Mouse (Mus musculus) intestine, embryonic 16.5 days (tissue): ENCODE data around the gene Vmo1. TPM values are rescaled to one million over a fixed set of nuclear protein-coding genes. Genes with fewer than 3 reads are reported as not detected.
A peak's percentile ranks its signal among the peaks of the same experiment; 100 is the strongest.

ENCODE experiments used
- ATAC-seq: fragments of 200-750 bp; cut with Nextera tagmentation; 2 replicates; pipeline ENCODE4 v1.8.0; 2017; ENCODE audit warnings: moderate TSS enrichment, moderate library complexity
- H3K27ac ChIP-seq: fragments of 300-500 bp; sonication (generic); 2 replicates; pipeline ENCODE4 v1.5.1; 2014; ENCODE audit warnings: mild to moderate bottlenecking, low read length
- H3K27me3 ChIP-seq: fragments of 300-500 bp; sonication (generic); replicated peaks from 2 replicates; pipeline ENCODE4 v1.6.1; 2014; ENCODE audit warnings: low read length, control low read depth, mixed read lengths; ENCODE audit not compliant: control insufficient read depth, insufficient read depth
- H3K36me3 ChIP-seq: fragments of 300-500 bp; sonication (generic); 2 replicates; pipeline ENCODE4 v1.6.1; 2014; ENCODE audit warnings: low read length, control low read depth; ENCODE audit not compliant: control insufficient read depth, insufficient read depth
- H3K4me1 ChIP-seq: fragments of 300-500 bp; sonication (generic); 2 replicates; pipeline ENCODE4 v1.6.1; 2014; ENCODE audit warnings: low read length, control low read depth, mixed read lengths; ENCODE audit not compliant: control insufficient read depth, insufficient read depth
- H3K4me2 ChIP-seq: fragments of 300-500 bp; sonication (generic); 2 replicates; pipeline ENCODE4 v1.6.1; 2014; ENCODE audit warnings: low read depth, low read length, control low read depth
- H3K4me3 ChIP-seq: fragments of 300-500 bp; sonication (generic); 2 replicates; pipeline ENCODE4 v1.5.1; 2014; ENCODE audit warnings: mild to moderate bottlenecking, low read length
- H3K9ac ChIP-seq: fragments of 300-500 bp; sonication (generic); 2 replicates; pipeline ENCODE4 v1.6.1; 2014; ENCODE audit warnings: low read depth, low read length
- H3K9me3 ChIP-seq: fragments of 300-500 bp; sonication (generic); 2 replicates; pipeline ENCODE4 v1.6.1; 2016; ENCODE audit warnings: low read length, control low read depth; ENCODE audit not compliant: control insufficient read depth
- WGBS: fragments of 180-500 bp; shearing (Covaris S2); extraction: QIAGEN DNeasy Blood & Tissue Kit; methylation state at CpG from one replicate; pipeline ENCODE4 v1.1.7; 2014; 5-methylcytosine and 5-hydroxymethylcytosine counted together
- polyA plus RNA-seq: library from polyadenylated mRNA; unstranded; fragments of >200 nt; fragmentation: Nextera tagmentation; extraction: Ambion mirVana; gene quantifications from 2 replicates; pipeline ENCODE4 v1.2.1, GENCODE M21; 2015

Vmo1 gene
- 0.28 and 0.71 TPM in 2 replicates for polyA plus RNA-seq

DNA sequence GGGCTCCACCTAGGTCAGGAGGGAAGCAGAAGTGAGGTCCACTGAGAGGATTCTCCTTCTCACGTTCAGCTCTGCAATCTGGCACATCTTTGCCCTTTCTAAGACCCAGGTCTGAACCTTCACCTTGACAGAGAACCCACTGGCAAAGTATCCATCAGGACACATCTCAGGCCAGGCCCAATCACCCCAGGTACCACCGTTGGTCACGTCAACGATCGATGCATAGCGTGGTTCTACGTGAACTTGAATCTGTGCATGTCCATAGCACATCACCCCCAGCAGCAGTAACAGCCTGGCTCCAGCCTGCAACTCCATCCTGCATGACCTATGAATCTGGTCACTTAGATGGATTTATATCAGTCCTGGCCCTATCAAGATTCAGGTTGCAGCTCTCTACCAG, at the start of gene Vmo1:
Vmo1 (minus strand) TSS at position 329 of the 400 bp plus-strand sequence.
- H3K27me3 ChIP-seq: no peaks in the 10 kb centered on the region
- H3K36me3 ChIP-seq: no peaks in the 10 kb centered on the region
- no peaks in the 10 kb centered on the region for H3K9me3 ChIP-seq
- 88% methylated on average over 7 of the region's 7 CpGs for WGBS
- ATAC-seq: no peak
- H3K4me1 ChIP-seq: peaks cover 13% of the 10 kb centered on the region
- H3K27ac ChIP-seq: no peak within 1 kb of the TSS
- no peak within 1 kb of the TSS for H3K9ac ChIP-seq
- no peak within 1 kb of the TSS for H3K4me3 ChIP-seq
- no peak within 1 kb of the TSS for H3K4me2 ChIP-seq

DNA sequence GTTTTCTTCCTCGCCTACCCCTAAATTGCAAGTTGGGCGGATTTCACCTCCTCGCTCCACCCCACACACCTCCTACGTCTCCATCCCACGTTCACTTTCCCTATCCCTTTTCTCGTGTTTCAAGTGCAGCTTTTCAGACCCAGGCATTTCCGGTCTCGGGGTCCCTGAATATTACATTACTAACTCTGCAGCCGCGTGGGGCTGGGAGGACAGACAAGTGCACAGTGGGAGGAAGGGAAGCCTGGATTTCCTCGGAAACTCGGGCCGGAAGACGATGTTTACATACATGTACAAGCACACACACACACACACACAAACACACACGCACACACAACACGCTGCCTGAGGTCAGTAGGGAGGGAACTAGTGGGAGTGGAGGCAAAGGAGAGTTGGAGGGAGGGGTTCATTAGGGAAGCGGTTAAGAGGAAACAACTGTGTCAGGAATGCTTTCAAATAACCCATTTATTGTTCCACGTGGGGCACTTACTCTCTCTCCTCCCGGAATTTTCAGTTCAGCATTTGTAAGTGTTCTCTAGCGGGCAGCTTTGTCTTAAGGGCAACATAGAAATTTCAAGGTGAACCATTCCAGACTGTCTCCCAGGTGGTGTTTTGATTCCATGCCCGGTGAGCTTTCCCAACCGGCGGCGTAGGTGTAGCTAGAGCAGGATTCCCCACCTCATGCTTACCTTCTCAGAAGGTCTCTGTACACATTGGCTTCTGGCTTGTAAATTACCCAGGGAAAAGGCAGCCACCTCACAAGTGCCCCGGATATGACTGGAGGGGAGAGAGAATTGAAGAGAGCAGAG, 49.3 kb upstream of the Vmo1 start:
- no peaks in the 10 kb centered on the region for H3K36me3 ChIP-seq
- under 1% methylated on average over 25 of the region's 25 CpGs for WGBS
- H3K9me3 ChIP-seq: no peaks in the 10 kb centered on the region
- no peaks in the 10 kb centered on the region for H3K27me3 ChIP-seq
- peaks cover 26% of the 10 kb centered on the region for H3K4me1 ChIP-seq
- peak; percentile 24 for ATAC-seq
- peak overlapping the region; percentile 92 for H3K27ac ChIP-seq
- H3K9ac ChIP-seq: peak overlapping the region; percentile 88
- H3K4me2 ChIP-seq: peak overlapping the region; percentile 87
- H3K4me3 ChIP-seq: peak overlapping the region; percentile 74

DNA sequence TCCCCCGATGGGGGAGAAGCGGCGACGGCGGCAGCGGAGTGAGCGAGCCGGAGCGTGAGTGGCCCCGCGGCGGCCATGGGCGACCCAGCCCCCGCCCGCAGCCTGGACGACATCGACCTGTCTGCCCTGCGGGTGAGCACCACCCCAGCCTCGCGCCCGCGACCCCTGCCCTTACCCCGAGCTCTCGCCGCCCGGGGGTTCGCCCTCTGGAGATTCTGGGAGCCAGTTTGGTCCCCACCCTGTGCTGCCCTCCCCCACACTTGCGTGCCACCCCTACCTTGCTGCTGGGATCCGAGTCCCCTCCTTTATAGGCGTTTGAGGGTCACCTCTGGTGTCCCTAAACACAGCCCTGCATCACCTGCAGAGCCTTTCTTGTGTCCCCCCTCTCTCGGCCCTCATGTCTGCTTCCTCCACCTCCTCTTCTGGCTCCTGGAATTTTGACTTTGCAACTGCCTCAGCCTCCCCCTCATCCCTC, 48.6 kb upstream of the Vmo1 start:
- H3K9ac ChIP-seq: peak overlapping the region; percentile 88
- no peaks in the 10 kb centered on the region for H3K9me3 ChIP-seq
- peaks cover 26% of the 10 kb centered on the region for H3K4me1 ChIP-seq
- peak overlapping the region; percentile 87 for H3K4me2 ChIP-seq
- WGBS: under 1% methylated on average over 31 of the region's 31 CpGs
- no peaks in the 10 kb centered on the region for H3K36me3 ChIP-seq
- ATAC-seq: no peak; the same call in 1 of the 2 replicates
- H3K27me3 ChIP-seq: no peaks in the 10 kb centered on the region
- H3K27ac ChIP-seq: peak overlapping the region; percentile 92
- peak overlapping the region; percentile 74 for H3K4me3 ChIP-seq

DNA sequence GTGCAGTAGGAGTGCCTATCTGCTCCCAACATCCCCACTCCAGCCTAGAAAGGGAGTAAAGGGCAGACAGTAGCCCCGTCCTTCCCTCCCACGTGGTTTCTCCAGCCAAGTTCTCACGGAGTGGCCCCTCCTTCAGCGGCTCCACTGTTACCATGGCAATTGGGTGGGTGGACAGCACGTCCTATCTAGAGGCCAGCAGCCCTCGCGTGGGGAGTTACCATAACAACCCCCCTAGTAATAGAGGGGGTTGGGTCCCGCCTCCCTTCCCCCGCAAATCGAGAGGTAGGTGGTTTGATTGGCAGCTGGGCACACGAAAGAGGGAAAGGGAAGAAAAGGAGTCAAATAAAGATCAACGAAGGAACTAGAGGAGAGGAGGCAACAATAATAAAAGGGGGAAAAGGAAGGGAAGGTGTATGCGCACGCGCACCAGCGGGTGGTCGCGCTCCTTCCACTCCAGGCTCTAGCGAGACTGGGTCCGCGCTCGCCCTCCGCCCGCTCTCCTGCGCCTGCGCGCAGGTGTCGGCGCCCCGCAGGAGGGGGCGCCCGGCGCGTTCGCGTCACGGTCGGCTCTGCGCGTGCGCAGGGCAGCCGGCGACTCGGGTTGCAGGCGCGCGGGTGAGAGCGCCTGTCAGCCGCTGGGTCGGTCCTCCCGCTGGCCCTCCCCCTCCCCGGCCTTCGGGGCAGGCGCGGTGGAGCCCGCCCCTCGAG, 48.0 kb upstream of the Vmo1 start, which contains the start of gene Mink1:
Mink1 (plus strand) TSS at position 595 of the 708 bp plus-strand sequence.
- peak within 1 kb of the TSS; percentile 74 for H3K4me3 ChIP-seq
- H3K4me1 ChIP-seq: peaks cover 26% of the 10 kb centered on the region
- H3K36me3 ChIP-seq: no peaks in the 10 kb centered on the region
- no peaks in the 10 kb centered on the region for H3K9me3 ChIP-seq
- ATAC-seq: peak; percentile 91
- peak within 1 kb of the TSS; percentile 88 for H3K9ac ChIP-seq
- H3K27me3 ChIP-seq: no peaks in the 10 kb centered on the region
- peak within 1 kb of the TSS; percentile 92 for H3K27ac ChIP-seq
- H3K4me2 ChIP-seq: peak within 1 kb of the TSS; percentile 87
- under 1% methylated on average over 53 of the region's 57 CpGs for WGBS

DNA sequence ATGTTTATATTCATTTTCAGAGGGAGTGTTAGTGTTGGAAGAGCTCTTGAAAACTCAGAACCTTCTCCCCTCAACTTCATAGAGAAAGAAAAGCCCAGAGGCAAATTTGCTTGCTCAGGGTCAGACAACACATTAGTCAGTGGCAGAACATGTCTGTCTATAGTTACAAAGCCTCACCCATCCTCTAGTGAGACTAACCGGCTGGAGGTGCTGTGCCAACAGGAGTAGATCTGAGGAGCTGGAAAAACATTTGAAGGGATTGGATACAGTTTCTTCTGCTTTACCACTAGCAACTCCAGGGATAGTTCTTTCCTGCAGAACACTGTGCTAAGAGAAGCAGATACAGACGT, 47.5 kb upstream of the Vmo1 start:
- Histone ChIP-seq H3K27me3 (no peaks in the 10 kb centered on the region), H3K4me3 (peak overlapping the region; percentile 74), H3K27ac (peak overlapping the region; percentile 92), H3K36me3 (no peaks in the 10 kb centered on the region), H3K9me3 (no peaks in the 10 kb centered on the region), H3K4me2 (peak overlapping the region; percentile 87), H3K9ac (peak overlapping the region; percentile 88), H3K4me1 (peaks cover 26% of the 10 kb centered on the region)
- peak; percentile 32; the same call in 1 of the 2 replicates for ATAC-seq
- WGBS: 0% methylated on average over 2 of the region's 2 CpGs

DNA sequence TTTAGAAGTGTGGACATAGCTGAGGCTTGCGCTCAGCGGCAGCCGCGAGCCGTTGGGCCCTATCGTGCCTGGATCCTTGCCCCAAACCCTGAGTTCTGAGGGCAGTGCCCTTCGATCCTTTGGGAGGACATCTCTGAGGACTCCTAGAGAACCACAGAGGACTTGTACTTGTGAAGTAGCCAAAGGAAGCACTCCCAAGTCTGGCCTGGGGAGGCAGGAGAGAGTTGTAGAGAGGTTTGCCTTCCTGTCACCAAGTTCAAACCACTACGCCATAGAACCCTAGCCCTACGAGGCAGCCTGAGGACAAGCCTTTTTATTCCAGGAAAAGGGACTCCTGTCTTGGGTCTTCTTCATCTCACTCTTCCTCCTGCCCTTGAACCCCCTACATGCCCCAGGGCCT, 43.1 kb upstream of the Vmo1 start:
- ATAC-seq: no peak
- Histone ChIP-seq H3K4me2 (no peak overlapping the region), H3K9me3 (no peaks in the 10 kb centered on the region), H3K4me1 (peaks cover 7% of the 10 kb centered on the region; the same call in 1 of the 2 replicates), H3K36me3 (no peaks in the 10 kb centered on the region; the same call in 1 of the 2 replicates), H3K27me3 (no peaks in the 10 kb centered on the region), H3K9ac (no peak overlapping the region), H3K27ac (no peak overlapping the region), H3K4me3 (no peak overlapping the region)
- WGBS: 91% methylated on average over 9 of the region's 9 CpGs

DNA sequence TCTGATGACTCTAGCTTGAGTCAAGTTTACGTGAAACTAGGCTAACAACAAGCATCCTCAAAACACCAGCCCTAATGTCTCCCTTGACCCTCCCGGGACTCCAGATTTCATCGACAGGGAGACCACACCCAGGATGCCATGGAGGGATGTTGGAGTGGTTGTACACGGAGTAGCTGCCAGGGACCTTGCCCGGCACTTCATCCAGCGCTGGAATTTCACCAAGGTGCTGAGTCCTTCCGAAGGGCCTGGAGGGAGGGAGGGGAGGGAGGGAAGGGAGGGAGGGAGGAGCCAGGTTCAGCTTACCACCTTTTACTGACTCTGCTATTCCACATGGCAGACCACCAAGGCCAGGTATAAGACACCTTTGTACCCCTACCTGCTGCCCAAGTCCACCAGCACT, 39.5 kb upstream of the Vmo1 start:
- H3K36me3 ChIP-seq: no peaks in the 10 kb centered on the region; the same call in 1 of the 2 replicates
- no peak overlapping the region for H3K27ac ChIP-seq
- no peak overlapping the region for H3K9ac ChIP-seq
- no peak overlapping the region for H3K4me3 ChIP-seq
- no peak for ATAC-seq
- no peaks in the 10 kb centered on the region for H3K9me3 ChIP-seq
- H3K4me2 ChIP-seq: no peak overlapping the region
- no peaks in the 10 kb centered on the region for H3K27me3 ChIP-seq
- no peaks in the 10 kb centered on the region for H3K4me1 ChIP-seq
- WGBS: 35% methylated on average over 6 of the region's 7 CpGs

DNA sequence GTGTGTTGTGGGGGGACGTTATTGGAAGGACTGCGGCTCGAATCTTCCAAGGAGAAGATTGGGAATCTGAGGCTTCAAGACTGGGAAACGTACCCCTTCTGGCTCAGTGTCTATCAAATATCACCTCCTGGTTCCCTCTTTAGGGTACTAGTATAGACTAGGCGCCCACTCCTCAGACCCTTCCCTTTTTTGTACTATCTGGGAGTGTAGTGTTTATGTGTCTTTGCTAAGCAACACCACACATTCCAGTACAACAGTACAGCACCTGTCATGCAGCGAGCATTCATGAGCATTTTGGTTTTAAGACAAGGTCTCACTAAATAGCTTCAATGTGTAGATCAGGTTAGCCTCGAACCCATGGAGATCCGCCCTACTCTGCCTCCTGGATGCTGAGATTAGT, 37.1 kb upstream of the Vmo1 start:
- H3K4me2 ChIP-seq: no peak overlapping the region
- no peaks in the 10 kb centered on the region; the same call in 1 of the 2 replicates for H3K36me3 ChIP-seq
- no peaks in the 10 kb centered on the region for H3K9me3 ChIP-seq
- ATAC-seq: no peak
- H3K27ac ChIP-seq: no peak overlapping the region
- no peaks in the 10 kb centered on the region for H3K4me1 ChIP-seq
- WGBS: 87% methylated on average over 8 of the region's 8 CpGs
- no peaks in the 10 kb centered on the region for H3K27me3 ChIP-seq
- H3K9ac ChIP-seq: no peak overlapping the region
- no peak overlapping the region for H3K4me3 ChIP-seq

DNA sequence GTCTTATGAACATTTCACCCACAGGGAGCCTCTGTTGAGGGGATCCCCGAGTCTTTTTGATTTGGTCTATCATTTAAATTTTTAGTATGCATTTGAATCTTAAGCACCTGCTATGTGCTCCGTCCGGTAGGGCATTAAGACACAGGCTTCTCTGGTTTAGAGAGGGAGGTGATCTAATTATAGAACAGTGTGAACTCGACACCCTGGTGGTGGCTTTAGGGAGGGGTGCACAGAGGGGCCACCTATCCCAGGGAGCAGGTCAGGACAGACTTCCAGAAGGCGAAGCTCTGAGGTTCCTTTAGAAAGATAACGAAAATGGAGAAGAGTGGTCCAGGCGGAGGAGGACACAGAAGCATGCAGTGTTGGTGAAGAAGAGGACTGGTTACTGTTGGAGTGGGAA, 30.1 kb upstream of the Vmo1 start:
- no peaks in the 10 kb centered on the region for H3K36me3 ChIP-seq
- no peaks in the 10 kb centered on the region for H3K9me3 ChIP-seq
- no peak overlapping the region for H3K4me3 ChIP-seq
- peaks cover 5% of the 10 kb centered on the region for H3K4me1 ChIP-seq
- no peak overlapping the region for H3K27ac ChIP-seq
- 75% methylated on average over 7 of the region's 7 CpGs for WGBS
- no peaks in the 10 kb centered on the region for H3K27me3 ChIP-seq
- no peak overlapping the region for H3K9ac ChIP-seq
- no peak overlapping the region for H3K4me2 ChIP-seq
- no peak for ATAC-seq
